Mouse (Mus musculus): Measurements from ENCODE around the gene Mcpt4. TPM values are rescaled to one million over a fixed set of nuclear protein-coding genes. Genes with fewer than 3 reads are reported as not detected.

Mcpt4 gene
- polyA plus RNA-seq, 1 experiment, result not detected

DNA sequence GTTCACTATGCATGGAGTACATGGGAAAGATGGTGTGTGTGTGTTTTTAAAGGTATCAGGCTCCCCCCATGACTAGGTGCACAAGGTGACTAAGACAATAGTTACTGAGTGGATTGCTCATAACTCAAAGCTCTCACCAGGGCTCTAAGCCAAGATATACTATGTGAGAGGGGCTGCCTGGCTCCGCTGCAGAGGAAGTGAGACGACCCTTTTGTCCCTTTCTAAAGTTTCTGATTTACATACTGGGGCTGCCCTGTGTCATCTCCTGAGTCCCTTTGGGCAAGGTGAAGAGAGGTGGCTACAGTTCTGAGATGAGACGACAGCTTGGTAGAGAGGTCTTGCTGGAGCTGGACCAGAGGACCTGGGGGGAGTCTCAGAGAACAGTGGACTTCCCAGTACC, 49.0 kb downstream of the Mcpt4 start:
- no peak overlapping the region for H3K4me3 ChIP-seq (replicated peaks)
- peaks cover 2% of the 10 kb centered on the region; the same call in 1 of the 2 replicates for H3K36me3 ChIP-seq (ENCODE audit: control insufficient read depth)
- peaks cover 5% of the 10 kb centered on the region for H3K27me3 ChIP-seq (ENCODE audit: control insufficient read depth)
- no peaks in the 10 kb centered on the region for H3K9me3 ChIP-seq (ENCODE audit: control insufficient read depth, low read length)
- H3K4me1 ChIP-seq (ENCODE audit: control insufficient read depth), result peaks cover 2% of the 10 kb centered on the region
- TF ChIP-seq TAL1 (IDR thresholded peaks at IDR 0.05; ENCODE audit: low read length) (no peak), GATA1 (IDR thresholded peaks at IDR 0.05; ENCODE audit: low read length) (no peak)

Other genes with a start within 250 kb of the Mcpt4 start
- gene Nfatc4, start 239.2 kb downstream of the Mcpt4 start, polyA plus RNA-seq (2012), result not detected in 2 replicates
- gene Nynrin, start 208.3 kb downstream of the Mcpt4 start, polyA plus RNA-seq (2012), result 0.01 and 0.02 TPM in 2 replicates
- gene Cbln3, start 177.9 kb downstream of the Mcpt4 start, polyA plus RNA-seq (2012), result 0.01 TPM in 1 of 2 replicates, not detected in the other
- gene Khnyn, start 177.4 kb downstream of the Mcpt4 start, polyA plus RNA-seq (2012), result 1.3 and 1.9 TPM in 2 replicates
- 0.18 and 0.20 TPM in 2 replicates for gene Sdr39u1, start 162.0 kb downstream of the Mcpt4 start, polyA plus RNA-seq (2012)
- gene Cma1, start 117.6 kb downstream of the Mcpt4 start, polyA plus RNA-seq (2012), result not detected in 2 replicates
- not detected in 2 replicates for gene Cma2, start 111.3 kb downstream of the Mcpt4 start, polyA plus RNA-seq (2012)
- gene Mcpt1, start 44.3 kb downstream of the Mcpt4 start, polyA plus RNA-seq (2012), result not detected in 2 replicates
- not detected in 2 replicates for gene Mcpt9, start 31.8 kb downstream of the Mcpt4 start, polyA plus RNA-seq (2012)
- not detected in 2 replicates for gene Mcpt2, start 20.3 kb downstream of the Mcpt4 start, polyA plus RNA-seq (2012)
- gene Mcpt8, start 23.0 kb upstream of the Mcpt4 start, polyA plus RNA-seq (2012), result 0.31 and 0.52 TPM in 2 replicates
- gene Ctsg, start 40.3 kb upstream of the Mcpt4 start, polyA plus RNA-seq (2012), result 0.31 and 0.42 TPM in 2 replicates
- gene Gzme, start 58.3 kb upstream of the Mcpt4 start, polyA plus RNA-seq (2012), result not detected in 2 replicates
- not detected in 2 replicates for gene Gzmd, start 70.3 kb upstream of the Mcpt4 start, polyA plus RNA-seq (2012)
- gene Gzmg, start 97.3 kb upstream of the Mcpt4 start, polyA plus RNA-seq (2012), result not detected in 2 replicates
- gene Gzmn, start 112.3 kb upstream of the Mcpt4 start, polyA plus RNA-seq (2012), result not detected in 2 replicates
- gene Gzmf, start 149.1 kb upstream of the Mcpt4 start, polyA plus RNA-seq (2012), result not detected in 2 replicates
- not detected in 2 replicates for gene Gzmc, start 172.3 kb upstream of the Mcpt4 start, polyA plus RNA-seq (2012)
- gene Gzmb, start 199.9 kb upstream of the Mcpt4 start, polyA plus RNA-seq (2012), result not detected in 2 replicates

Measured in erythroblast, embryonic 14.5 days (primary cell).